Mouse (Mus musculus) midbrain, embryonic 14.5 days (tissue): ENCODE measurements at regions not wholly inside any gene's neighbourhood (a gene's known extent, or its start where the extent isn't known, plus 50 kb on each side); places are given as distances from the start of the nearest gene placed in this dataset.
A peak's percentile ranks its signal among the peaks of the same experiment; 100 is the strongest.

Experiments
- ATAC-seq: fragments of 200-750 bp; cut with Nextera tagmentation; 2 replicates; pipeline ENCODE4 v1.8.0; 2017; ENCODE audit warnings: moderate number of reproducible peaks, moderate library complexity; ENCODE audit not compliant: low FRiP score, low TSS enrichment
- DNase-seq: peaks from one replicate; pipeline ENCODE4 v3.0.0-alpha.2; 2015
- H3K27ac ChIP-seq: fragments of 300-500 bp; sonication (generic); replicated peaks from 2 replicates; pipeline ENCODE4 v1.5.1; 2014; ENCODE audit warnings: mild to moderate bottlenecking, low read depth, low read length, moderate library complexity
- H3K27me3 ChIP-seq: fragments of 300-500 bp; sonication (generic); 2 replicates; pipeline ENCODE4 v1.6.1; 2014; ENCODE audit warnings: low read length, control low read depth, mixed read lengths; ENCODE audit not compliant: control insufficient read depth, insufficient read depth
- H3K36me3 ChIP-seq: fragments of 300-500 bp; sonication (generic); 2 replicates; pipeline ENCODE4 v1.6.1; 2014; ENCODE audit warnings: low read length, control low read depth; ENCODE audit not compliant: control insufficient read depth, insufficient read depth
- H3K4me1 ChIP-seq: fragments of 300-500 bp; sonication (generic); 2 replicates; pipeline ENCODE4 v1.6.1; 2014; ENCODE audit warnings: mild to moderate bottlenecking, antibody characterized with exemption, low read length, control low read depth; ENCODE audit not compliant: control insufficient read depth, insufficient read depth
- H3K4me2 ChIP-seq: fragments of 300-500 bp; sonication (generic); 2 replicates; pipeline ENCODE4 v1.6.1; 2014; ENCODE audit warnings: mild to moderate bottlenecking, low read length, moderate library complexity
- H3K4me3 ChIP-seq: fragments of 300-500 bp; sonication (generic); replicated peaks from 2 replicates; pipeline ENCODE4 v1.5.1; 2014; ENCODE audit warnings: low read depth, low read length
- H3K9ac ChIP-seq: fragments of 300-500 bp; sonication (generic); replicated peaks from 2 replicates; pipeline ENCODE4 v1.6.1; 2014; ENCODE audit warnings: mild to moderate bottlenecking, low read length, moderate library complexity
- H3K9me3 ChIP-seq: fragments of 300-500 bp; sonication (generic); 2 replicates; pipeline ENCODE4 v1.6.1; 2016; ENCODE audit warnings: low read length, control low read depth, mixed read lengths; ENCODE audit not compliant: control insufficient read depth
- WGBS: fragments of 180-500 bp; shearing (Covaris S2); extraction: QIAGEN DNeasy Blood & Tissue Kit; methylation state at CpG from one replicate; pipeline ENCODE4 v1.1.7; 2014; 5-methylcytosine and 5-hydroxymethylcytosine counted together

DNA sequence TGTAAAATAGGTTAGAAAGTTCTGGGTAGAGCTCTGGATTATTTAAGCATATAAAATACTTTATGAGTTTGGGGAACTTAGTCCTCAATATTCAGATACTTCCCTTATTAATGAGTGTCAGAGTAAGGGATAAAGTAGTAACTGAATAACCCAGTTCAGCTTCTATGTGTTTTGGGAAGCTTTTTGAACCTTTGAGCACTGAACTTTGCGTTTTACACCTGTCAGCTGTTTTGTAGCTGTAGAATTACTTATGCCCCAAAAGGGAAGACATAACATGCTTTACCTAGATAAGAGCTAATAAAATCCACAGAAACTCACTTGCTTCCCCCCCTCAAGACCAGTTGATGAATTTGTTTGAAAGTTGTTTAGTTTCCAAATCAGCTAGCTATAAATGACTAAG is 124.9 kb upstream of the Nectin3 start:
- H3K4me2 ChIP-seq = no peak overlapping the region
- H3K4me1 ChIP-seq = no peaks in the 10 kb centered on the region
- no peaks in the 10 kb centered on the region for H3K27me3 ChIP-seq
- no peaks in the 10 kb centered on the region for H3K9me3 ChIP-seq
- H3K9ac ChIP-seq = no peak overlapping the region
- no peak overlapping the region for H3K27ac ChIP-seq
- DNase-seq (no peak), ATAC-seq (no peak)
- WGBS = 87% methylated on average over 1 of the region's 1 CpGs
- no peaks in the 10 kb centered on the region for H3K36me3 ChIP-seq
- no peak overlapping the region for H3K4me3 ChIP-seq

- H3K36me3 ChIP-seq = no peaks in the 10 kb centered on the region
- 79% methylated on average over 2 of the region's 2 CpGs for WGBS
- H3K4me2 ChIP-seq = no peak overlapping the region
- ATAC-seq = no peak
- H3K4me1 ChIP-seq = no peaks in the 10 kb centered on the region
- DNase-seq = no peak
- no peaks in the 10 kb centered on the region for H3K27me3 ChIP-seq
- no peak overlapping the region for H3K4me3 ChIP-seq
- H3K9me3 ChIP-seq = no peaks in the 10 kb centered on the region
- H3K9ac ChIP-seq = no peak overlapping the region
- no peak overlapping the region for H3K27ac ChIP-seq
These were observed 121.5 kb upstream of the Nectin3 start for GRCm38 (mm10) chr16:46619871-46620270.

- Histone ChIP-seq H3K9ac (no peak overlapping the region), H3K4me2 (no peak overlapping the region), H3K36me3 (no peaks in the 10 kb centered on the region), H3K4me1 (no peaks in the 10 kb centered on the region), H3K27ac (no peak overlapping the region), H3K4me3 (no peak overlapping the region), H3K9me3 (no peaks in the 10 kb centered on the region), H3K27me3 (no peaks in the 10 kb centered on the region)
- 61% methylated on average over 13 of the region's 13 CpGs for WGBS
- ATAC-seq (no peak), DNase-seq (no peak)
These were observed 119.4 kb upstream of the Nectin3 start for GRCm38 (mm10) chr16:46617544-46618335.

GRCm38 (mm10) chr16:46616606-46617005 is 118.3 kb upstream of the Nectin3 start:
- Histone ChIP-seq H3K27ac (no peak overlapping the region), H3K4me3 (no peak overlapping the region), H3K4me2 (no peak overlapping the region), H3K4me1 (no peaks in the 10 kb centered on the region), H3K27me3 (no peaks in the 10 kb centered on the region), H3K9ac (no peak overlapping the region), H3K9me3 (no peaks in the 10 kb centered on the region), H3K36me3 (no peaks in the 10 kb centered on the region)
- ATAC-seq (no peak), DNase-seq (no peak)

DNA sequence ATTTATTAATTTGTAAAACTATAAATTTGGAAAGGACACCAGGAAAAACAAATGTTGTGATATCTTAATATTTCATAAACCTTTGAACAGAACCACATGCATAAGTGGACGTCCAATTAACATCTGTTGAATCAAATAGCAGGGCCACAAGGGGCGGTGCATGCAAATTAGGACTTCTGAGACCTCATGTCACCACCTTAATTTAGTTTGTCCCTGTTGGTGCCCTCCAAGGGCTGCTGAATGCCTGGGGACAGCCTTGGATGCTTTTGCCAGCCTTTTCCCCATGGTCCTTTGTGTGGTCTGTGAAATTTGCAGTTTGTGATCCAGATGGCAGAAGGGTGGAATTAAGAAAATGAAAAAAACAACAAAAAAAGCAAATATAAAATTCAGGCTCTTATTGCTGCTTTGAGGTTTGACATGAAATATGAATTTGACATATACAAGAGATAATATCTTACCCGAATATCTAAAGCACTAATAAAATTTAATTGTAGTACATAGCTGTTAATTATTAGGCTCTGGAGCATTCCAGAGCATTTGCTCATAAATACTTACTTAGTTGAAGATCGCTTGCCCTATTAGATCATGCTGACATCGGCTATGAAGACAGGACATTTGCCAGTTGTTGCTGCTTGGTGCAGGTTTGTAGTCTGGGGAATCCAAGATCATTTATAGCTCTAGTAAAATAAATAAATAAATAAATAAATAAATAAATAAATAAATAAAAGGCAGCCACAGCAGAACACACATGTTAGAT is 114.9 kb upstream of the Nectin3 start:
- Histone ChIP-seq H3K27me3 (no peaks in the 10 kb centered on the region), H3K27ac (no peak overlapping the region), H3K4me1 (no peaks in the 10 kb centered on the region), H3K9ac (no peak overlapping the region), H3K4me3 (no peak overlapping the region), H3K36me3 (no peaks in the 10 kb centered on the region), H3K9me3 (no peaks in the 10 kb centered on the region), H3K4me2 (no peak overlapping the region)
- DNase-seq (no peak), ATAC-seq (no peak)
- WGBS = 77% methylated on average over 5 of the region's 5 CpGs

GRCm38 (mm10) chr16:46605879-46606203 is 107.5 kb upstream of the Nectin3 start:
- DNase-seq (no peak), ATAC-seq (no peak)
- no peak overlapping the region for H3K4me3 ChIP-seq
- H3K27ac ChIP-seq = no peak overlapping the region
- no peaks in the 10 kb centered on the region for H3K36me3 ChIP-seq
- H3K27me3 ChIP-seq = no peaks in the 10 kb centered on the region
- H3K4me2 ChIP-seq = no peak overlapping the region
- no peak overlapping the region for H3K9ac ChIP-seq
- H3K9me3 ChIP-seq = no peaks in the 10 kb centered on the region
- no peaks in the 10 kb centered on the region for H3K4me1 ChIP-seq

- 0 out of 2 replicates have a peak, but pooled peaks have one; percentile 50 for ATAC-seq
- no peak overlapping the region for H3K9ac ChIP-seq
These were observed 106.9 kb upstream of the Nectin3 start for GRCm38 (mm10) chr16:46605001-46605878.

GRCm38 (mm10) chr16:46592618-46593253 is 94.4 kb upstream of the Nectin3 start:
- Histone ChIP-seq H3K9ac (no peak overlapping the region), H3K4me3 (no peak overlapping the region), H3K4me2 (no peak overlapping the region), H3K36me3 (no peaks in the 10 kb centered on the region), H3K27me3 (no peaks in the 10 kb centered on the region), H3K27ac (no peak overlapping the region), H3K9me3 (no peaks in the 10 kb centered on the region), H3K4me1 (no peaks in the 10 kb centered on the region)
- ATAC-seq (no peak), DNase-seq (peak; percentile 5)
- 8% methylated on average over 8 of the region's 8 CpGs for WGBS

More at GRCm38 (mm10) chr16:46605001-46605878, 106.9 kb upstream of the Nectin3 start:
- Histone ChIP-seq H3K4me3 (no peak overlapping the region), H3K27ac (0 out of 2 replicates have a peak overlapping the region, but pooled peaks have one; percentile 27), H3K4me1 (no peaks in the 10 kb centered on the region), H3K9me3 (no peaks in the 10 kb centered on the region), H3K27me3 (no peaks in the 10 kb centered on the region), H3K36me3 (no peaks in the 10 kb centered on the region), H3K4me2 (0 out of 2 replicates have a peak overlapping the region, but pooled peaks have one; percentile 13)
- 48% methylated on average over 11 of the region's 11 CpGs for WGBS
- DNase-seq = peak; percentile 47
